Comparison of ENCODE assay signal across 8 mouse cellular contexts in the genomic region with DNA sequence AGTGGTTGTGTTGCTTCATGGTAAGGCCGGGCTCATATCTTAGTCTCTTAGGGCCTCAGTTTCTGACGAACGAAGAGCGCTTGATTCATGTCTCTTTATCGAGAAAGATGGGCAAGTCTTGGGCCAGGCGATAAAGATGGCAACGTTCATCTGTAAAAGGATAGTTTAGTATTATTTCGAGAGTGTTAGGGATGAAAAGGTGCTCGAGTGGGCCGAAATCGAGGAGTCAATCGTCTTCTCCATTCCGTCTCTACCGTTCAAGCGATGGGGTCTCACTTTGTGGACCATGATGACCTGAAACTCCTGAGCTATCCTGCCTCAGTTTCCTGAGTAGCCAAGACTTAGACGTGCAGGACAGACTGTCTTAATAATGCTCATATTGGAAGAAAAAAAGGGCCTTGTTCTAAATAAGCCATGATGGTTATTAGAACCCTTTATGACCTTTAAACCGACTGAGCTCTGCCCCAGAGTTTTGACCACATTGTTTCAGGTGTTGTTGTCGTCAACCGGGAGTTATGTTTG. TPM values are rescaled to one million over a fixed set of nuclear protein-coding genes. Genes with fewer than 3 reads are reported as not detected.
DNase-seq lines count a peak whose midpoint lies in the region; ATAC-seq and TF ChIP-seq lines count a peak whose summit lies in the region.

No protein-coding gene starts in this region.

- no peak for DNase-seq in gastrocnemius, adult 2 months
- no peak for DNase-seq in gastrocnemius, adult 18-20 months (ENCODE audit: low spot score)
- DNase-seq in thymus, adult 2 months, result no peak
- DNase-seq in thymus, postnatal 25 days, result no peak
- peak; percentile 36 for DNase-seq in liver, embryonic 11.5 days (ENCODE audit: low spot score)
- DNase-seq in telencephalon, adult 2 months (ENCODE audit: low read depth, low spot score), result peak; percentile 15
- DNase-seq in Muller cell, postnatal 12 days (ENCODE audit: inconsistent ontology term), result no peak
- no peak for DNase-seq in kidney, postnatal 10 days

- 13% methylated on average over 19 of the region's 19 CpGs for WGBS in thymus, adult 2 months
- 3% methylated on average over 19 of the region's 19 CpGs for WGBS in liver, embryonic 11.5 days

- intact Hi-C loops in gastrocnemius, adult 2 months (cut with DNase I), result no loop called here

- peaks cover 13% of the 10 kb centered on the region for H3K4me1 ChIP-seq in thymus, adult 2 months (replicated peaks; ENCODE audit: control insufficient read depth, insufficient read depth, low read length)
- peaks cover 12% of the 10 kb centered on the region for H3K4me1 ChIP-seq in liver, embryonic 11.5 days (replicated peaks; ENCODE audit: control insufficient read depth, insufficient read depth, low read length)

- peak overlapping the region; percentile 93 for H3K27ac ChIP-seq in gastrocnemius, adult 2 months
- H3K27ac ChIP-seq in thymus, adult 2 months (ENCODE audit: control insufficient read depth, insufficient read depth, low read length), result no peak overlapping the region
- H3K27ac ChIP-seq in liver, embryonic 11.5 days (ENCODE audit: low read depth, low read length), result peak overlapping the region; percentile 88; the same call in 1 of the 2 replicates

- no peaks in the 10 kb centered on the region for H3K27me3 ChIP-seq in thymus, adult 2 months (ENCODE audit: control insufficient read depth, insufficient read depth, low read length)
- no peaks in the 10 kb centered on the region for H3K27me3 ChIP-seq in liver, embryonic 11.5 days (replicated peaks; ENCODE audit: control insufficient read depth, insufficient read depth, low read length)

- H3K4me3 ChIP-seq in gastrocnemius, adult 2 months, result peak overlapping the region; percentile 95
- peak overlapping the region; percentile 82 for H3K4me3 ChIP-seq in thymus, adult 2 months (ENCODE audit: control insufficient read depth, insufficient read depth, low read length)
- H3K4me3 ChIP-seq in liver, embryonic 11.5 days (ENCODE audit: low read depth, low read length), result peak overlapping the region; percentile 97

- peak; percentile 27; the same call in 1 of the 2 replicates for ATAC-seq in liver, embryonic 11.5 days (replicated peaks; ENCODE audit: low FRiP score)

- no peaks in the 10 kb centered on the region for H3K9me3 ChIP-seq in liver, embryonic 11.5 days (ENCODE audit: control insufficient read depth, low read length)

- no peak for TF ChIP-seq POLR2A in thymus, adult 2 months (IDR thresholded peaks at IDR 0.05; ENCODE audit: control insufficient read depth, extremely low read depth, insufficient read depth, low read length, poor library complexity)

- H3K4me2 ChIP-seq in liver, embryonic 11.5 days, result peak overlapping the region; percentile 80

- no peak for TF ChIP-seq CTCF in gastrocnemius, adult 2 months (IDR thresholded peaks at IDR 0.05)
- no peak for TF ChIP-seq CTCF in thymus, adult 2 months (IDR thresholded peaks at IDR 0.05; ENCODE audit: borderline replicate concordance, control insufficient read depth, extremely low read depth, insufficient read depth, low read length, poor library complexity)

- peak overlapping the region; percentile 94 for H3K9ac ChIP-seq in liver, embryonic 11.5 days (ENCODE audit: low read depth, low read length)

- no peaks in the 10 kb centered on the region for H3K36me3 ChIP-seq in thymus, adult 2 months (ENCODE audit: control insufficient read depth, insufficient read depth, low read length)
- H3K36me3 ChIP-seq in liver, embryonic 11.5 days (ENCODE audit: control insufficient read depth, insufficient read depth, low read length), result no peaks in the 10 kb centered on the region

RNA-seq across cellular contexts. Expression of a gene that starts 0.9 kb away (rescaled TPM):
- 10 to 100 TPM; 37.2 to 37.8 TPM for total RNA-seq in gastrocnemius, adult 2 months (2021)
- 10 to 100 TPM; 36.6 to 39.7 TPM for total RNA-seq in gastrocnemius, adult 18-20 months (2021)
- polyA plus RNA-seq in thymus, adult 2 months (2012; rRNA removed), result 3.5 and 3.7 TPM in 2 replicates
- 25.7 and 28.9 TPM in 2 replicates for polyA plus RNA-seq in liver, embryonic 11.5 days (2014; fragmentation: Nextera tagmentation; extraction: Ambion mirVana)

RNA-seq across cellular contexts. Expression of a gene that starts 33.1 kb away (rescaled TPM):
- not detected for total RNA-seq in gastrocnemius, adult 2 months (2021)
- not detected for total RNA-seq in gastrocnemius, adult 18-20 months (2021)
- 2.4 and 3.1 TPM in 2 replicates for polyA plus RNA-seq in thymus, adult 2 months (2012; rRNA removed)
- 0.30 and 0.82 TPM in 2 replicates for polyA plus RNA-seq in liver, embryonic 11.5 days (2014; fragmentation: Nextera tagmentation; extraction: Ambion mirVana)

Comparison
In these comparisons a context has a peak if more than half of its experiments do, and no peak if none do; other contexts are left out.
1. DNase-seq: peak in liver, embryonic 11.5 days (single experiment) and telencephalon, adult 2 months (single experiment); none in gastrocnemius, adult 2 months (single experiment), gastrocnemius, adult 18-20 months (single experiment), thymus, adult 2 months (single experiment), thymus, postnatal 25 days (single experiment), Muller cell, postnatal 12 days (single experiment) and kidney, postnatal 10 days (single experiment).
2. Peak in every context shown above with its lines, with median percentiles within 50 percentile points of each other: H3K4me3 ChIP-seq.